Mouse (Mus musculus) forebrain, embryonic 10.5 days (tissue): Measurements from ENCODE around the gene Slc22a17. TPM values are rescaled to one million over a fixed set of nuclear protein-coding genes. Genes with fewer than 3 reads are reported as not detected.

Experiments used
- DNase-seq: peaks from one replicate; pipeline ENCODE4 v3.0.0-alpha.2; 2017; ENCODE audit warnings: low spot score; ENCODE audit errors: extremely low spot score
- H3K27ac ChIP-seq: fragments of 300-500 bp; sonication (generic); 2 replicates; pipeline ENCODE4 v1.5.1; 2016; ENCODE audit warnings: mild to moderate bottlenecking
- H3K27me3 ChIP-seq: fragments of 300-500 bp; sonication (generic); 2 replicates; pipeline ENCODE4 v1.6.1; 2016; ENCODE audit warnings: mild to moderate bottlenecking; ENCODE audit not compliant: poor library complexity, severe bottlenecking
- H3K36me3 ChIP-seq: fragments of 300-500 bp; sonication (generic); replicated peaks from 2 replicates; pipeline ENCODE4 v1.6.1; 2016; ENCODE audit warnings: mild to moderate bottlenecking, moderate library complexity
- H3K4me1 ChIP-seq: fragments of 300-500 bp; sonication (generic); 2 replicates; pipeline ENCODE4 v1.6.1; 2016
- H3K4me3 ChIP-seq: fragments of 300-500 bp; sonication (generic); 2 replicates; pipeline ENCODE4 v1.5.1; 2016; ENCODE audit warnings: mild to moderate bottlenecking, moderate library complexity
- H3K9me3 ChIP-seq: fragments of 300-500 bp; sonication (generic); 2 replicates; pipeline ENCODE4 v1.6.1; 2016; ENCODE audit warnings: mild to moderate bottlenecking, moderate library complexity
- WGBS: fragments of 180-500 bp; shearing (Covaris S2); methylation state at CpG from one replicate; pipeline ENCODE4 v1.1.7; 2016; 5-methylcytosine and 5-hydroxymethylcytosine counted together
- polyA plus RNA-seq: library from polyadenylated mRNA; unstranded; fragments of >200 nt; fragmentation: Nextera tagmentation; extraction: Ambion mirVana; gene quantifications from 2 replicates; pipeline ENCODE4 v1.2.1, GENCODE M21; 2016

The Slc22a17 gene
- polyA plus RNA-seq, 1 experiment from 2014 or later = 38.8 TPM

DNA sequence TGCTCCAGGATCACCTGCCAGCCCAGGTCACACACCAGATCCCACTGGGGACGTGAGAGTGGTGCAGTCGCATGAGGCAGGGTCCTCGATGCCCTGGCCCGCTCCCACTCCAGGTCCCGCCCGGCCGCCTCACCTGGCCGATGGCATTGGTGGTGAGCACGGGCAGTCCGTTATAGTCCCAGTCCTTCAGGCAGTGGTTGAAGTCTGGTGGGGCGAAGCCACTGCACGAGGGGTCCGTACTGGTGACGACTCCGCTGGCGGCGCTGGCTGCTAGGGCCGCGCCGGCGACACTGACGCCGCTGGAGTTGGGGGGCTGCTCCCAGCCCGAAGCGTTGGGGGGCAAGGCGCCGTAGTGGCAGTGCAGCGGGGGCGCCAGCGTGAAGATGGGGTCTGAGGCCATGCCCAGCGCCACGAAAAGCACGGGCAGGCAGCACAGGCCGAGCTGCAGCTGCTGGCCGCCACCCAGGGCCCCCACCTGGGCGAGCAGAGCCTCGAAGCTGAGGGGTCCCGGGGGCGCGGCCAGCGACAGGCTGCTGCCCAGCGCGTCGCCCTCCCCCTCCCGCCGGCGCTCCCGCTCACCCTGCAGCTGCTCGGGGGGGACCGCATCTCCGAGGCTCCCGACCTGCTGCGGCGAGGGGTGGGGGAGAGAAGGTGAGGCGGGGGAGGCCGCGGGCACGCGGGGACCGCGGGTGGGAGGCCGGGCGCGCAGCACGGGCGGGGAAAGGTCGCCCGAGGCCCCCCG lies 652 bp downstream of the Slc22a17 start:
- peaks cover 69% of the 10 kb centered on the region for H3K36me3 ChIP-seq
- H3K9me3 ChIP-seq = no peaks in the 10 kb centered on the region
- DNase-seq = no peak
- peaks cover 38% of the 10 kb centered on the region for H3K4me1 ChIP-seq
- peak overlapping the region; percentile 94 for H3K27ac ChIP-seq
- H3K27me3 ChIP-seq = no peaks in the 10 kb centered on the region; the same call in 1 of the 2 replicates
- 3% methylated on average over 66 of the region's 69 CpGs for WGBS
- peak overlapping the region; percentile 94 for H3K4me3 ChIP-seq

DNA sequence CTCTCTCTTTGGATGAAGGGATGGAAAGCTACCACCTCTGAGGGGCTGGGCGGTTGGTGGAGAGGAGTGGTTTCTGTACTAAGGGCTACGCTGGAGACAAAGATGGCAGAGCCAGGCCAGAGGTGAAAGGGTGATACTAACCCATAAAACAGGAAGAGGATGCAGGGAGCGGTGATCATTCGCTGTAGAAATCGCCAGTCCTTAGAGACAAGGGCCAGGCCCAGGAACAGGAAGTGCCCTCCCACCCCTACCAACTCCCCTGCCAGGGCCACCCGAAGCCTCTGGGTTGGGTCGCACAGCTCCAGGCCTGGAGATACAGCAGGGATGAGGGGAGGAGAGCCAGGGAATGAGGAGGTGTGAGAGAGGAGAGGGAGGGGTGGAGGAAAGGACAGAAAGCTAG lies 4.2 kb downstream of the Slc22a17 start:
- Histone ChIP-seq H3K4me1 (peaks cover 43% of the 10 kb centered on the region), H3K4me3 (no peak overlapping the region), H3K27ac (no peak overlapping the region), H3K36me3 (peaks cover 78% of the 10 kb centered on the region), H3K27me3 (no peaks in the 10 kb centered on the region; the same call in 1 of the 2 replicates), H3K9me3 (no peaks in the 10 kb centered on the region)
- 88% methylated on average over 7 of the region's 7 CpGs for WGBS
- DNase-seq = no peak

DNA sequence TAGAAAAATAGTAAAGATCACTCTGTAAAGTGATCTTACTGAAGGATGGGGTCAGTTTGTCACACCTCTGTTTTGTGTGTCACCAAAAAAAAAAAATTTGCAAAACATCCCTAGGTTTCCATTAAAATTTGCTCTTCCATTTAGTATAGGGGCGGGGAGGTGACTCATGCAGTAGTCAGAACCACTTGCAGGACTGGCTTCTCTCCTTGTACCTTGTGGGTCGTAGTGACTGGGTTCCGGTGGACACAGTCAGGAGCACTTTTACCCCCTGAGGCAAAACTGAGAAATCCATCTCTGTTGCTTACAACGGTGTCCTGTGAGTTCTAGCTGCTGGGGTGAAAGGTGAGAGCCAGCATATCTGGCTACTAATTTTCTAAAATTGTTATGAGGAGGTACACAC lies 9.3 kb downstream of the Slc22a17 start:
- Histone ChIP-seq H3K9me3 (no peaks in the 10 kb centered on the region), H3K4me3 (no peak overlapping the region), H3K36me3 (peaks cover 61% of the 10 kb centered on the region), H3K27me3 (no peaks in the 10 kb centered on the region), H3K27ac (no peak overlapping the region), H3K4me1 (peaks cover 14% of the 10 kb centered on the region)
- no peak for DNase-seq
- WGBS = 91% methylated on average over 4 of the region's 4 CpGs

DNA sequence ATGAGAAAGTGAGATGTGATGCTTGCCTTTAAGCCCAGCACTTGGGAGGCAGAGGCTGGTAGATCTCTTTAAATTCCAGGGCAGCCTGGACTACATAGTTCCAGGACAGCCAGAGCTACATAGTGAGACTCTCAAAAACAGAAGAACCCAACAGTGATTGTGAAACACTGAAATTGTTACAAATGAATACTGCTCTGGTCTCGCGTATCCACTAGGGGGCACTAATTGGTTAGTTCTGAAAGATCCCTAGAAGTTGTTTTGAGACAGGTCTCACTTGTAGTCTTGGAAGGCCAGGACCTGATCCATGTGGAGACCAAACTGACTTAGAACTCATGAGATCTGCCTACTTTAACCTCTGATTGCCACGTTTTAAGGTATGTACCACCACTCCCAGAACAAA lies 12.5 kb downstream of the Slc22a17 start:
- Histone ChIP-seq H3K36me3 (peaks cover 62% of the 10 kb centered on the region), H3K4me1 (peaks cover 14% of the 10 kb centered on the region), H3K4me3 (no peak overlapping the region), H3K9me3 (no peaks in the 10 kb centered on the region), H3K27ac (no peak overlapping the region), H3K27me3 (no peaks in the 10 kb centered on the region)
- DNase-seq = peak; percentile 71
- WGBS = 1% methylated on average over 3 of the region's 3 CpGs

DNA sequence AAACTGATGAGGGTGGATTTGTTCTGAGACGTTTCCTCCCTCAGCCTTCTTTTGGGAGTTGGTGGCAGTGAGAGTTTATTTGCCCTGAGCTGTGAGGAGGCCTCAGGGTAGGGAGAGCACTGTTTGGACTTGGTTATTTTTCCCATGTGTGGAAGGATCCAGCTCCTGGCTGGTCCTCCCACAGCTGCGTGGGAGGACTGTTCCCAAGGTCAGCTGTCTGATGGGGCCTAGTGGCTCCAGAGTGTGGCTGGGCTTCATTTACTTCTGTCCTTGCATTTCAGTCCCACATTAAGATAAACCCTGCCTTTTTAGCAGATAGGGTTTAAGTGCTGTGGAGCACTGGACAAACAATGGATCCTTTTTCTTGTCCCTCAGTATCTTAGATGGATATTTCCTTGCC lies 15.5 kb downstream of the Slc22a17 start:
- H3K27ac ChIP-seq = no peak overlapping the region

DNA sequence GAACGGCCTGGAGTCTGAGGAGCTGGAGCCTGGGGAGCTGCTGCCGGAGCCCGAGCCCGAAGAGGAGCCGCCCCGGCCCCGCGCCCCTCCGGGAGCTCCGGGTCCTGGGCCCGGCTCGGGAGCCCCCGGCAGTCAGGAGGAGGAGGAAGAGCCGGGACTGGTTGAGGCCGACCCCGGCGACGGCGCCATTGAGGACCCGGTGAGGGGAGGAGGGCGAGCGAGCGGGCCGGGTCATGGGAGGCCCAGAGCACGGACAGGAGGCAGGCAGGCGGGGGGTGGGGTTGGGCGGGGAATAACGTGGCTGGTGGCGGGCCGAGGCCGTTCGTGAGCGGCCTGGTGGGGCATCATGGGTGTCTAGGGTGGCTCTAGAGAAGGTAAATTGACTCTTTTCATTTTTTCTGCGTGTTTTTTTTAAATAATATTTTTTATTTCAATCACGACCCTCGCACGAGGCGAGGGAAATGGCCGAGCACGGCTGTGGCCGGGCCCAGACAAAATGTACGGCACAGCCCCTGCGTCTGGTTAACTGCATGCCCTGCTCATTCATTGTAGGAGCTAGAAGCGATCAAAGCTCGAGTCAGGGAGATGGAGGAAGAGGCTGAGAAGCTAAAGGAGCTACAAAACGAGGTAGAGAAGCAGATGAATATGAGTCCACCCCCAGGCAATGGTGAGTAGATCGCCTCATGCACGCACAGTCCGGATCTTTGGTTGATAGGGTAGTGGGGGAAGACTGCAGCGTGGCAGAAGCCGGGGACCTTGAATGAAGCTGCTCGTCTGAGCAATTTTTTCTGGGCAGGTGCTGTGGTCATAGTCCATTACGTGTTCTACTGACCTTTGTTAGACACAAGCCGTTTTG lies 18.4 kb downstream of the Slc22a17 start:
- WGBS = under 1% methylated on average over 53 of the region's 54 CpGs
- peak; percentile 64 for DNase-seq

More for the DNA sequence above, 15.5 kb downstream of the Slc22a17 start:
- Histone ChIP-seq H3K27me3 (no peaks in the 10 kb centered on the region), H3K4me3 (no peak overlapping the region; the same call in 1 of the 2 replicates), H3K4me1 (peaks cover 26% of the 10 kb centered on the region), H3K36me3 (peaks cover 40% of the 10 kb centered on the region), H3K9me3 (no peaks in the 10 kb centered on the region)
- DNase-seq = no peak
- 80% methylated on average over 2 of the region's 2 CpGs for WGBS

DNA sequence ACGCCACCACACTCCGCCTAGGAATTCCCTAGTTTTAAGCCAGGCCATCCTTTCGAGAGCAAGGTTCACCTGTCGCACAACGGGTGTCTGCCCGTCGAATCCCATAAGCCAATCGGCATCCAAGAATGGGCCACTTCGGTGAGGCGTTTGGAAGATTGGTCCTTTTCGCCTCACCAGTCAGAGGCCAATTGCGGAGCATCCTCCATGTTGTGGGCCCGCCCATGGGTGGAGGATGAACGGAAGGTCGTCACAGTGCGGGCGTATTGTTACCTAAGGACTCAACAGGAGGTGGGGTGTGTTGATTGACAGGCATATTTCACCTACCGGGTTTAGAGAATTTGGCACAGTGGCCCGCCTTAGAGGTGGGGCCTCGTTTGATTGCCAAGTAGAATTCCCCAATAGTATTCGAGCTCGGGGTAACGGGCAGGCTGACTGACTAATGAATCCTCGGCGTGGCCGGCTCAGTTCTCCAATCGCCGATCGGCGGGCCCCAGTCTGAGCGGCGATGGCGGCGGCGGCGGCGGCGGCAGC lies 19.2 kb downstream of the Slc22a17 start:
- peak overlapping the region; percentile 87 for H3K4me3 ChIP-seq
- peaks cover 26% of the 10 kb centered on the region for H3K4me1 ChIP-seq
- peak; percentile 96 for DNase-seq
- H3K27ac ChIP-seq = peak overlapping the region; percentile 98
- no peaks in the 10 kb centered on the region for H3K27me3 ChIP-seq
- peaks cover 35% of the 10 kb centered on the region for H3K36me3 ChIP-seq
- WGBS = under 1% methylated on average over 38 of the region's 38 CpGs
- no peaks in the 10 kb centered on the region for H3K9me3 ChIP-seq

More for the DNA sequence above, 18.4 kb downstream of the Slc22a17 start:
- Histone ChIP-seq H3K4me3 (peak overlapping the region; percentile 87), H3K4me1 (peaks cover 26% of the 10 kb centered on the region), H3K36me3 (peaks cover 40% of the 10 kb centered on the region), H3K9me3 (no peaks in the 10 kb centered on the region), H3K27me3 (no peaks in the 10 kb centered on the region), H3K27ac (peak overlapping the region; percentile 98)

DNA sequence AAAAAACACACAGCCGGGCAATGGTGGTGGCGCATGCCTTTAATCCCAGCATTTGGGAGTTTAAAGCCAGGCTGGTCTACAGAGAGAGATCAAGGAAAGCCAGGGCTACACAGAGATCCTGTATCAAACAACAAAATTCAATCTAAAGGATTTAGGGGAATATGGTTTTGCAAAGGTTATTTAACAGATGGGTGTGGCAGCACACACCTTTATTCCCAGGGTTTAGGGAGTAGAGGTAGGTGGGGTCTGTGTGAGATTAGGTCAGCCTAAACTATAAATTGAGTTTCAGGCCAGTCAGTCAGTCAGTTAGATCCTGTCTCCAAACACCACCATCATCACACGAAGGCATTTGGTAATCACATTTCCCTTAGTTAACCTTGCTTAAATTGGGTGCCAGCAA lies 20.7 kb downstream of the Slc22a17 start, which contains the start of gene Pabpn1:
Pabpn1 (plus strand) TSS at position 301 of the 400 bp plus-strand sequence.
- H3K27ac ChIP-seq = peak within 1 kb of the TSS; percentile 98
- no peak for DNase-seq
- H3K9me3 ChIP-seq = no peaks in the 10 kb centered on the region
- peaks cover 20% of the 10 kb centered on the region for H3K36me3 ChIP-seq
- peaks cover 23% of the 10 kb centered on the region for H3K4me1 ChIP-seq
- H3K27me3 ChIP-seq = no peaks in the 10 kb centered on the region
- peak within 1 kb of the TSS; percentile 87 for H3K4me3 ChIP-seq
- 92% methylated on average over 3 of the region's 3 CpGs for WGBS

DNA sequence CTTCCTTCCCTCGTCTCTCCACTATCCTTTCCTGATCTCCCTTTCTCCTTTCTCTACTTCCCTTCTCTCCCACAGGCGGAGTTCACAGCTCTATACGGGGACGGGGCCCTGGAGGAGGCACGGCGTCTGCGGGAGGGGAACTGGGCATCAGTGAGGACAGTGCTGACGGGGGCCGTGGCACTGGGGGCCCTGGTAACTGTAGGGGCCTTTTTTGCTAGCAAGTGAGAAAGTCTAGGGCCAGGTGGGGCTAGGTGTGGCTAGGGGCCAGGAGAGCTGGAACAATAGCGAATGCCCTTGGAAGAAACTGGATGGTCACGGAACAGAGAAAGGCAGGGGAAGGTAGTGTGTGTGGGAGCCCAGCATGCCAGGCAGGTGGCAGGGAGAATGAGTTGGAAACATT lies 27.6 kb downstream of the Slc22a17 start:
- H3K27ac ChIP-seq = no peak overlapping the region
- WGBS = 89% methylated on average over 11 of the region's 11 CpGs
- H3K36me3 ChIP-seq = peaks cover 18% of the 10 kb centered on the region
- H3K27me3 ChIP-seq = no peaks in the 10 kb centered on the region
- DNase-seq = no peak
- H3K9me3 ChIP-seq = no peaks in the 10 kb centered on the region
- H3K4me1 ChIP-seq = peaks cover 33% of the 10 kb centered on the region
- 0 out of 2 replicates have a peak overlapping the region, but pooled peaks have one; percentile 72 for H3K4me3 ChIP-seq

DNA sequence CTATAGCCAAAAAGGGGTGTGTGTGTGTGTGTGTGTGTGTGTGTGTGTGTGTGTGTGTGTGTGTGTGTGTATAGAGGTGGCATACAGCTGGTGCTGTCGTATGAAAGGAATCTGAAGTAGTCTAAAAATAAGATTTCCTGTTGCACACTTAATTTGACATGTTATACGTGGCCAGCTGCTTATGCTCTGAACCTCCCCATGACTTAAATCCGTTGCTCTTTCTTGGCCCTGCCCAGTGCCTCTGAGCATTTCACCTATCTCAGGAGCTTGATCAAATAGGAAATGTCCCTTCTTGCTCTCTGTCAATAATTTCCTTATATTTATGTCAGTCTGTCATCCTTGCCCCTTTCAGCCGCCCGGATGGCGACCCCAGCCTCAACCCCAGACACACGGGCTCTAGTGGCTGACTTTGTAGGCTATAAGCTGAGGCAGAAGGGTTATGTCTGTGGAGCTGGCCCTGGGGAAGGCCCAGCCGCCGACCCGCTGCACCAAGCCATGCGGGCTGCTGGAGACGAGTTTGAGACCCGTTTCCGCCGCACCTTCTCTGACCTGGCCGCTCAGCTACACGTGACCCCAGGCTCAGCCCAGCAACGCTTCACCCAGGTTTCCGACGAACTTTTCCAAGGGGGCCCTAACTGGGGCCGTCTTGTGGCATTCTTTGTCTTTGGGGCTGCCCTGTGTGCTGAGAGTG lies 28.8 kb downstream of the Slc22a17 start:
- peaks cover 33% of the 10 kb centered on the region for H3K4me1 ChIP-seq
- H3K36me3 ChIP-seq = peaks cover 18% of the 10 kb centered on the region
- H3K27me3 ChIP-seq = no peaks in the 10 kb centered on the region; the same call in 1 of the 2 replicates
- H3K9me3 ChIP-seq = no peaks in the 10 kb centered on the region
- H3K4me3 ChIP-seq = peak overlapping the region; percentile 72
- H3K27ac ChIP-seq = peak overlapping the region; percentile 93
- WGBS = 34% methylated on average over 21 of the region's 21 CpGs
- no peak for DNase-seq

DNA sequence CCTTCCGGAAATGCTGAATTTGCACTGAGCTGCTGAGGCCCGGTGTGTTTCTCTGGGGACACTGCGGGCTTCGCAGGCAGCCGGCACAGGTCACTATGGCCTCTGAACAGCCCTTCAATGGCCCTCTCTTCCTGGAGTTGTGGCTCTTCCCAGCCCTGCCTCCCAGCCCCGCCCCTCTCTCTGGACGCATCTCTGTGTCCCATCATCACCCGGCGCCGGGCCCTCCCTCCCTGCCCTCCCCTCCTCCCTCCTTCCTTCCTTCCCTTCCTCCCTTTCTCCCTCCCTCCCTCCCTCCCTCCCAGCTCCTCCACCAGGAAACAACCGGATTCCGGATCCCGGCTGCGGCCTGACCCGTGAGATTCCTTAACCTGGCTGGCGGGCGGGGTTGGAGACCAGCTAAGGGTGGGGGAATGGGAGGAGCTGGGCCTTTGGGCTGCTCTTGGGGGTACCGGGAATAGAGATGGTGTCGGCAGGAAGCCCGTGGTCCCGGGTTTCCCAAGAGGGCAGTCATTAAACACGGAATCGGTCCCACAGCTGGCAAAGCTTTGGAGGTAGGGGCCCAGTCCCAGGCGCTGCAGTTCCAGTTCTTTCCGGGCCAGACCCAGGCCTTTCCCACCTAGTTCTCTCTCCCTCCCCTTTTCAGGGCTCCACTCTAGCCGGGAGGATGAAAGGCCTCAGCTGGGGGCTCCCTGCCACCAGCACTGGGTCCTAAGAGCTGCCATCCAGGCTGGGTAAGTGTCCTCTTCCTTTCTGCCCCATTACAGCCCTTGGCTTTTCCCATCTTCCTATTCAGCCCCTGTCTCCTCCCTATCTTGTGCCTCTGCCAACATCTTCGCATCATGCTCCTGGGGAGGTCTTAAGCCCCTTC lies 29.5 kb downstream of the Slc22a17 start, which contains the start of the genes Bcl2l2 and Gm20521:
Bcl2l2 (plus strand) TSS at position 224 of the 868 bp plus-strand sequence.
Gm20521 (plus strand) TSS at position 288 of the 868 bp plus-strand sequence.
- Histone ChIP-seq H3K27me3 (peaks cover 7% of the 10 kb centered on the region), H3K36me3 (peaks cover 18% of the 10 kb centered on the region), H3K27ac (peak within 1 kb of the TSS; percentile 93), H3K4me3 (peak within 1 kb of the TSS; percentile 72), H3K9me3 (no peaks in the 10 kb centered on the region), H3K4me1 (peaks cover 33% of the 10 kb centered on the region)
- under 1% methylated on average over 27 of the region's 27 CpGs for WGBS
- DNase-seq = peak; percentile 86
